Mouse (Mus musculus): ENCODE results near the gene Mybbp1a. TPM values are rescaled to one million over a fixed set of nuclear protein-coding genes. Genes with fewer than 3 reads are reported as not detected.
A peak's percentile ranks its signal among the peaks of the same experiment; 100 is the strongest.

The Mybbp1a gene
- polyA plus RNA-seq, 1 experiment from 2014 or later, result 145 TPM

- WGBS, result 64% methylated on average over 5 of the region's 5 CpGs
- H3K9ac ChIP-seq (ENCODE audit: low read length), result no peak overlapping the region
- no peak for ATAC-seq (ENCODE audit: insufficient read depth, low FRiP score, low TSS enrichment)
- no peak overlapping the region for H3K27ac ChIP-seq (ENCODE audit: low read depth, low read length)
- H3K4me1 ChIP-seq (ENCODE audit: control insufficient read depth, insufficient read depth, low read length), result no peaks in the 10 kb centered on the region; the same call in 1 of the 2 replicates
- no peak overlapping the region for H3K4me2 ChIP-seq (ENCODE audit: low read depth)
- H3K4me3 ChIP-seq (ENCODE audit: low read depth, low read length), result no peak overlapping the region
- no peaks in the 10 kb centered on the region for H3K9me3 ChIP-seq (ENCODE audit: control insufficient read depth, low read length)
- H3K27me3 ChIP-seq (ENCODE audit: control insufficient read depth, insufficient read depth, low read length), result peaks cover 19% of the 10 kb centered on the region
- DNase-seq (ENCODE audit: low spot score), result no peak
- no peaks in the 10 kb centered on the region for H3K36me3 ChIP-seq (ENCODE audit: control insufficient read depth, insufficient read depth, low read length)
Observed at GRCm38 (mm10) chr11:72485157-72485556, 44.0 kb downstream of the Mybbp1a start.

GRCm38 (mm10) chr11:72485960-72486359, 44.8 kb downstream of the Mybbp1a start:
- no peak overlapping the region for H3K4me2 ChIP-seq (ENCODE audit: low read depth)
- H3K9me3 ChIP-seq (ENCODE audit: control insufficient read depth, low read length), result no peaks in the 10 kb centered on the region
- H3K27ac ChIP-seq (ENCODE audit: low read depth, low read length), result no peak overlapping the region
- H3K36me3 ChIP-seq (ENCODE audit: control insufficient read depth, insufficient read depth, low read length), result no peaks in the 10 kb centered on the region
- peaks cover 19% of the 10 kb centered on the region for H3K27me3 ChIP-seq (ENCODE audit: control insufficient read depth, insufficient read depth, low read length)
- no peaks in the 10 kb centered on the region; the same call in 1 of the 2 replicates for H3K4me1 ChIP-seq (ENCODE audit: control insufficient read depth, insufficient read depth, low read length)
- H3K4me3 ChIP-seq (ENCODE audit: low read depth, low read length), result no peak overlapping the region
- WGBS, result 73% methylated on average over 11 of the region's 11 CpGs
- no peak for DNase-seq (ENCODE audit: low spot score)
- no peak for ATAC-seq (ENCODE audit: insufficient read depth, low FRiP score, low TSS enrichment)
- H3K9ac ChIP-seq (ENCODE audit: low read length), result no peak overlapping the region

- H3K4me3 ChIP-seq (ENCODE audit: low read depth, low read length), result 0 out of 2 replicates have a peak overlapping the region, but pooled peaks have one; percentile 2
- no peak overlapping the region for H3K9ac ChIP-seq (ENCODE audit: low read length)
Observed at GRCm38 (mm10) chr11:72487171-72487570, 46.0 kb downstream of the Mybbp1a start.

GRCm38 (mm10) chr11:72487739-72488138, 46.6 kb downstream of the Mybbp1a start:
- DNase-seq (ENCODE audit: low spot score) (no peak), ATAC-seq (ENCODE audit: insufficient read depth, low FRiP score, low TSS enrichment) (no peak)
- H3K27ac ChIP-seq (ENCODE audit: low read depth, low read length), result no peak overlapping the region
- peak overlapping the region; percentile 76; the same call in 1 of the 2 replicates for H3K9ac ChIP-seq (ENCODE audit: low read length)
- H3K9me3 ChIP-seq (ENCODE audit: control insufficient read depth, low read length), result no peaks in the 10 kb centered on the region
- H3K4me2 ChIP-seq (ENCODE audit: low read depth), result peak overlapping the region; percentile 88
- H3K4me3 ChIP-seq (ENCODE audit: low read depth, low read length), result peak overlapping the region; percentile 68
- 86% methylated on average over 2 of the region's 2 CpGs for WGBS
- H3K27me3 ChIP-seq (ENCODE audit: control insufficient read depth, insufficient read depth, low read length), result peaks cover 19% of the 10 kb centered on the region
- no peaks in the 10 kb centered on the region; the same call in 1 of the 2 replicates for H3K4me1 ChIP-seq (ENCODE audit: control insufficient read depth, insufficient read depth, low read length)
- H3K36me3 ChIP-seq (ENCODE audit: control insufficient read depth, insufficient read depth, low read length), result no peaks in the 10 kb centered on the region

More at GRCm38 (mm10) chr11:72487171-72487570, 46.0 kb downstream of the Mybbp1a start:
- Histone ChIP-seq H3K27ac (ENCODE audit: low read depth, low read length) (no peak overlapping the region), H3K27me3 (ENCODE audit: control insufficient read depth, insufficient read depth, low read length) (peaks cover 19% of the 10 kb centered on the region), H3K4me2 (ENCODE audit: low read depth) (peak overlapping the region; percentile 88; the same call in 1 of the 2 replicates), H3K36me3 (ENCODE audit: control insufficient read depth, insufficient read depth, low read length) (no peaks in the 10 kb centered on the region), H3K9me3 (ENCODE audit: control insufficient read depth, low read length) (no peaks in the 10 kb centered on the region), H3K4me1 (ENCODE audit: control insufficient read depth, insufficient read depth, low read length) (no peaks in the 10 kb centered on the region; the same call in 1 of the 2 replicates)
- 65% methylated on average over 5 of the region's 5 CpGs for WGBS
- ATAC-seq (ENCODE audit: insufficient read depth, low FRiP score, low TSS enrichment), result no peak
- DNase-seq (ENCODE audit: low spot score), result no peak

- H3K9me3 ChIP-seq (ENCODE audit: control insufficient read depth, low read length), result no peaks in the 10 kb centered on the region
- H3K36me3 ChIP-seq (ENCODE audit: control insufficient read depth, insufficient read depth, low read length), result no peaks in the 10 kb centered on the region
- ATAC-seq (ENCODE audit: insufficient read depth, low FRiP score, low TSS enrichment), result peak; percentile 71
- H3K9ac ChIP-seq (ENCODE audit: low read length), result peak overlapping the region; percentile 76
- H3K27ac ChIP-seq (ENCODE audit: low read depth, low read length), result peak overlapping the region; percentile 75
- peaks cover 19% of the 10 kb centered on the region for H3K27me3 ChIP-seq (ENCODE audit: control insufficient read depth, insufficient read depth, low read length)
- under 1% methylated on average over 38 of the region's 38 CpGs for WGBS
- H3K4me3 ChIP-seq (ENCODE audit: low read depth, low read length), result peak overlapping the region; percentile 68
- peak; percentile 77 for DNase-seq (ENCODE audit: low spot score)
- H3K4me1 ChIP-seq (ENCODE audit: control insufficient read depth, insufficient read depth, low read length), result no peaks in the 10 kb centered on the region; the same call in 1 of the 2 replicates
- H3K4me2 ChIP-seq (ENCODE audit: low read depth), result peak overlapping the region; percentile 88
Observed at GRCm38 (mm10) chr11:72488753-72489271, 47.7 kb downstream of the Mybbp1a start.

- Histone ChIP-seq H3K27ac (ENCODE audit: low read depth, low read length) (peak overlapping the region; percentile 75), H3K36me3 (ENCODE audit: control insufficient read depth, insufficient read depth, low read length) (no peaks in the 10 kb centered on the region), H3K9ac (ENCODE audit: low read length) (peak overlapping the region; percentile 76), H3K9me3 (ENCODE audit: control insufficient read depth, low read length) (no peaks in the 10 kb centered on the region), H3K4me3 (ENCODE audit: low read depth, low read length) (peak overlapping the region; percentile 68), H3K4me1 (ENCODE audit: control insufficient read depth, insufficient read depth, low read length) (no peaks in the 10 kb centered on the region; the same call in 1 of the 2 replicates), H3K27me3 (ENCODE audit: control insufficient read depth, insufficient read depth, low read length) (peaks cover 19% of the 10 kb centered on the region), H3K4me2 (ENCODE audit: low read depth) (peak overlapping the region; percentile 88)
- ATAC-seq (ENCODE audit: insufficient read depth, low FRiP score, low TSS enrichment) (peak; percentile 14; the same call in 1 of the 2 replicates), DNase-seq (ENCODE audit: low spot score) (no peak)
- WGBS, result 2% methylated on average over 21 of the region's 42 CpGs
Observed at GRCm38 (mm10) chr11:72489397-72489796, 48.2 kb downstream of the Mybbp1a start.

- Histone ChIP-seq H3K4me3 (ENCODE audit: low read depth, low read length) (peak within 1 kb of the TSS; percentile 68), H3K4me2 (ENCODE audit: low read depth) (peak within 1 kb of the TSS; percentile 88), H3K36me3 (ENCODE audit: control insufficient read depth, insufficient read depth, low read length) (no peaks in the 10 kb centered on the region), H3K9me3 (ENCODE audit: control insufficient read depth, low read length) (no peaks in the 10 kb centered on the region), H3K27me3 (ENCODE audit: control insufficient read depth, insufficient read depth, low read length) (peaks cover 19% of the 10 kb centered on the region), H3K27ac (ENCODE audit: low read depth, low read length) (peak within 1 kb of the TSS; percentile 75), H3K9ac (ENCODE audit: low read length) (peak within 1 kb of the TSS; percentile 76), H3K4me1 (ENCODE audit: control insufficient read depth, insufficient read depth, low read length) (no peaks in the 10 kb centered on the region; the same call in 1 of the 2 replicates)
- ATAC-seq (ENCODE audit: insufficient read depth, low FRiP score, low TSS enrichment) (peak; percentile 84), DNase-seq (ENCODE audit: low spot score) (peak; percentile 93)
- WGBS, result under 1% methylated on average over 34 of the region's 42 CpGs
Observed at GRCm38 (mm10) chr11:72489881-72490301, 48.7 kb downstream of the Mybbp1a start, which contains the start of gene Spns2. Spns2 (minus strand) TSS chr11:72489904.

- Histone ChIP-seq H3K4me1 (ENCODE audit: control insufficient read depth, insufficient read depth, low read length) (no peaks in the 10 kb centered on the region), H3K4me3 (ENCODE audit: low read depth, low read length) (no peak overlapping the region), H3K9me3 (ENCODE audit: control insufficient read depth, low read length) (no peaks in the 10 kb centered on the region), H3K4me2 (ENCODE audit: low read depth) (no peak overlapping the region), H3K36me3 (ENCODE audit: control insufficient read depth, insufficient read depth, low read length) (no peaks in the 10 kb centered on the region), H3K27ac (ENCODE audit: low read depth, low read length) (no peak overlapping the region), H3K27me3 (ENCODE audit: control insufficient read depth, insufficient read depth, low read length) (peaks cover 19% of the 10 kb centered on the region), H3K9ac (ENCODE audit: low read length) (no peak overlapping the region)
- ATAC-seq (ENCODE audit: insufficient read depth, low FRiP score, low TSS enrichment) (no peak), DNase-seq (ENCODE audit: low spot score) (no peak)
- 71% methylated on average over 15 of the region's 15 CpGs for WGBS
Observed at GRCm38 (mm10) chr11:72491130-72491960, 50.2 kb downstream of the Mybbp1a start.
